Mouse (Mus musculus) thymus, adult 2 months (tissue): ENCODE results near the gene Atg7.

Experiments used
- CTCF ChIP-seq: fragments of 200-500 bp; IDR thresholded peaks from 2 replicates; pipeline ENCODE4 v1.5.1; 2012; ENCODE audit warnings: mild to moderate bottlenecking, control low read depth, low read length, moderate library complexity, borderline replicate concordance; ENCODE audit not compliant: control insufficient read depth, poor library complexity, insufficient read depth; ENCODE audit errors: extremely low read depth
- POLR2A ChIP-seq: fragments of 200-500 bp; IDR thresholded peaks from 2 replicates; pipeline ENCODE4 v1.6.1; 2012; ENCODE audit warnings: mild to moderate bottlenecking, low read length, control low read depth, moderate library complexity; ENCODE audit not compliant: control insufficient read depth, poor library complexity, insufficient read depth; ENCODE audit errors: extremely low read depth

DNA sequence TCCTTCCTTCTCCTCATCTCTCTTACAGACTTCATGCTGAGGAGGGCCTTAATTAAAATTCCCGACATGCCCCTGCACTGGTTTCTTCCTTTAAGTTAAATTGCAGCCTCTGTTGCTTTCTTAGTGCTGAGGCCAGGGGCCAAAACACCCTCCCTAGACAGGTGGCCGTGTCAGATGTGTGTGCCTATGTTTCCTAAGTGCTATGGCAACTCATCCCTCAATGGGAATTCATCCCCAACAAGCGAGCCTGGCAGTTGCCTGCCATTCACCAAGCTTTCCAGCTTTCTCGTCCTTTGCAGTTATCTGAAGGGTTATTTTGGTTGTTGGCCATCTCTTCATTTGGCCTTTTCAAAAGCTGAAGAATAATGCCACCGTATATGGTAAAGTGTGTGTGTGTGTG is 71.8 kb downstream of the Atg7 start:
- TF ChIP-seq CTCF (no peak), POLR2A (no peak)
